Mouse (Mus musculus): ENCODE measurements around the gene Cntnap2. TPM values are rescaled to one million over a fixed set of nuclear protein-coding genes. Genes with fewer than 3 reads are reported as not detected.

Gene Cntnap2
- total and polyA plus RNA-seq, 2 experiments: not detected

- Histone ChIP-seq H3K36me3 (ENCODE audit: control insufficient read depth, insufficient read depth, low read length) (no peaks in the 10 kb centered on the region), H3K27ac (replicated peaks; ENCODE audit: insufficient read depth, low read depth, low read length) (no peak overlapping the region), H3K27me3 (ENCODE audit: control insufficient read depth, insufficient read depth, low read length) (no peaks in the 10 kb centered on the region), H3K4me3 (ENCODE audit: insufficient read depth, low read depth, low read length) (no peak overlapping the region), H3K9ac (ENCODE audit: low read depth, low read length) (no peak overlapping the region), H3K4me1 (ENCODE audit: control insufficient read depth, insufficient read depth, low read length) (no peaks in the 10 kb centered on the region), H3K79me2 (ENCODE audit: control insufficient read depth, insufficient read depth, low read length) (no peaks in the 10 kb centered on the region)
- TF ChIP-seq CTCF (IDR thresholded peaks at IDR 0.05; ENCODE audit: low read depth, low read length) (no peak), POLR2A (IDR thresholded peaks at IDR 0.05; ENCODE audit: extremely low read depth, insufficient read depth, low read length) (no peak)
- DNase-seq (ENCODE audit: extremely low read depth, low read depth, low spot score): no peak
- 62% methylated on average over 2 of the region's 2 CpGs for WGBS
Observed at GRCm38 (mm10) chr6:45345396-45345795, 286.2 kb downstream of the Cntnap2 start.

- H3K27me3 ChIP-seq (ENCODE audit: control insufficient read depth, insufficient read depth, low read length): no peaks in the 10 kb centered on the region
- no peak overlapping the region for H3K4me3 ChIP-seq (ENCODE audit: insufficient read depth, low read depth, low read length)
- no peaks in the 10 kb centered on the region for H3K4me1 ChIP-seq (ENCODE audit: control insufficient read depth, insufficient read depth, low read length)
- H3K27ac ChIP-seq (replicated peaks; ENCODE audit: insufficient read depth, low read depth, low read length): no peak overlapping the region
- TF ChIP-seq POLR2A (IDR thresholded peaks at IDR 0.05; ENCODE audit: extremely low read depth, insufficient read depth, low read length) (no peak), CTCF (IDR thresholded peaks at IDR 0.05; ENCODE audit: low read depth, low read length) (no peak)
- DNase-seq (ENCODE audit: extremely low read depth, low read depth, low spot score): no peak
- H3K79me2 ChIP-seq (ENCODE audit: control insufficient read depth, insufficient read depth, low read length): no peaks in the 10 kb centered on the region
- no peaks in the 10 kb centered on the region for H3K36me3 ChIP-seq (ENCODE audit: control insufficient read depth, insufficient read depth, low read length)
- no peak overlapping the region for H3K9ac ChIP-seq (ENCODE audit: low read depth, low read length)
Observed at GRCm38 (mm10) chr6:45345953-45346352, 286.8 kb downstream of the Cntnap2 start.

GRCm38 (mm10) chr6:45366442-45366841, 307.3 kb downstream of the Cntnap2 start:
- no peaks in the 10 kb centered on the region for H3K36me3 ChIP-seq (ENCODE audit: control insufficient read depth, insufficient read depth, low read length)
- H3K27me3 ChIP-seq (ENCODE audit: control insufficient read depth, insufficient read depth, low read length): no peaks in the 10 kb centered on the region
- 19% methylated on average over 1 of the region's 1 CpGs for WGBS
- DNase-seq (ENCODE audit: extremely low read depth, low read depth, low spot score): no peak
- TF ChIP-seq CTCF (IDR thresholded peaks at IDR 0.05; ENCODE audit: low read depth, low read length) (no peak), POLR2A (IDR thresholded peaks at IDR 0.05; ENCODE audit: extremely low read depth, insufficient read depth, low read length) (no peak)
- no peak overlapping the region for H3K4me3 ChIP-seq (ENCODE audit: insufficient read depth, low read depth, low read length)
- H3K4me1 ChIP-seq (ENCODE audit: control insufficient read depth, insufficient read depth, low read length): no peaks in the 10 kb centered on the region
- no peak overlapping the region for H3K27ac ChIP-seq (replicated peaks; ENCODE audit: insufficient read depth, low read depth, low read length)
- no peaks in the 10 kb centered on the region for H3K79me2 ChIP-seq (ENCODE audit: control insufficient read depth, insufficient read depth, low read length)
- no peak overlapping the region for H3K9ac ChIP-seq (ENCODE audit: low read depth, low read length)

GRCm38 (mm10) chr6:45381126-45381525, 322.0 kb downstream of the Cntnap2 start:
- DNase-seq (ENCODE audit: extremely low read depth, low read depth, low spot score): no peak
- TF ChIP-seq CTCF (IDR thresholded peaks at IDR 0.05; ENCODE audit: low read depth, low read length) (no peak), POLR2A (IDR thresholded peaks at IDR 0.05; ENCODE audit: extremely low read depth, insufficient read depth, low read length) (no peak)
- 69% methylated on average over 7 of the region's 7 CpGs for WGBS

GRCm38 (mm10) chr6:45389034-45389433, 329.9 kb downstream of the Cntnap2 start:
- DNase-seq (ENCODE audit: extremely low read depth, low read depth, low spot score): no peak
- 17% methylated on average over 1 of the region's 1 CpGs for WGBS
- no peak overlapping the region for H3K9ac ChIP-seq (ENCODE audit: low read depth, low read length)

More at GRCm38 (mm10) chr6:45381126-45381525, 322.0 kb downstream of the Cntnap2 start:
- Histone ChIP-seq H3K27ac (replicated peaks; ENCODE audit: insufficient read depth, low read depth, low read length) (no peak overlapping the region), H3K4me1 (ENCODE audit: control insufficient read depth, insufficient read depth, low read length) (no peaks in the 10 kb centered on the region), H3K9ac (ENCODE audit: low read depth, low read length) (no peak overlapping the region), H3K27me3 (ENCODE audit: control insufficient read depth, insufficient read depth, low read length) (no peaks in the 10 kb centered on the region), H3K79me2 (ENCODE audit: control insufficient read depth, insufficient read depth, low read length) (no peaks in the 10 kb centered on the region), H3K4me3 (ENCODE audit: insufficient read depth, low read depth, low read length) (no peak overlapping the region), H3K36me3 (ENCODE audit: control insufficient read depth, insufficient read depth, low read length) (no peaks in the 10 kb centered on the region)

GRCm38 (mm10) chr6:45413629-45414028, 354.5 kb downstream of the Cntnap2 start:
- Histone ChIP-seq H3K27ac (replicated peaks; ENCODE audit: insufficient read depth, low read depth, low read length) (no peak overlapping the region), H3K4me3 (ENCODE audit: insufficient read depth, low read depth, low read length) (no peak overlapping the region), H3K9ac (ENCODE audit: low read depth, low read length) (no peak overlapping the region), H3K36me3 (ENCODE audit: control insufficient read depth, insufficient read depth, low read length) (no peaks in the 10 kb centered on the region), H3K79me2 (ENCODE audit: control insufficient read depth, insufficient read depth, low read length) (no peaks in the 10 kb centered on the region), H3K4me1 (ENCODE audit: control insufficient read depth, insufficient read depth, low read length) (no peaks in the 10 kb centered on the region), H3K27me3 (ENCODE audit: control insufficient read depth, insufficient read depth, low read length) (no peaks in the 10 kb centered on the region)
- 64% methylated on average over 2 of the region's 2 CpGs for WGBS
- DNase-seq (ENCODE audit: extremely low read depth, low read depth, low spot score): no peak
- no peak for TF ChIP-seq CTCF (IDR thresholded peaks at IDR 0.05; ENCODE audit: low read depth, low read length)
- no peak for TF ChIP-seq POLR2A (IDR thresholded peaks at IDR 0.05; ENCODE audit: extremely low read depth, insufficient read depth, low read length)

More at GRCm38 (mm10) chr6:45389034-45389433, 329.9 kb downstream of the Cntnap2 start:
- Histone ChIP-seq H3K4me3 (ENCODE audit: insufficient read depth, low read depth, low read length) (no peak overlapping the region), H3K36me3 (ENCODE audit: control insufficient read depth, insufficient read depth, low read length) (no peaks in the 10 kb centered on the region), H3K27me3 (ENCODE audit: control insufficient read depth, insufficient read depth, low read length) (no peaks in the 10 kb centered on the region), H3K4me1 (ENCODE audit: control insufficient read depth, insufficient read depth, low read length) (no peaks in the 10 kb centered on the region), H3K27ac (replicated peaks; ENCODE audit: insufficient read depth, low read depth, low read length) (no peak overlapping the region), H3K79me2 (ENCODE audit: control insufficient read depth, insufficient read depth, low read length) (no peaks in the 10 kb centered on the region)
- TF ChIP-seq POLR2A (IDR thresholded peaks at IDR 0.05; ENCODE audit: extremely low read depth, insufficient read depth, low read length): no peak
- no peak for TF ChIP-seq CTCF (IDR thresholded peaks at IDR 0.05; ENCODE audit: low read depth, low read length)

All from liver, adult 2 months (tissue).